Mouse (Mus musculus): ENCODE results near the gene Cdc40. TPM values are rescaled to one million over a fixed set of nuclear protein-coding genes. Genes with fewer than 3 reads are reported as not detected.
"Not testable (repeated sequence)": the region's sequence is repeated elsewhere in the genome, so short reads cannot be mapped to it uniquely, and the experiment has no call there.

Cdc40 gene
- total RNA-seq, 2 experiments from 2014 or later: 18.4 to 21.1 TPM

GRCm38 (mm10) chr10:40871301-40871700 lies 11.8 kb downstream of the Cdc40 start:
- DNase-seq: no peak
- intact Hi-C loops (cut with DNase I): no loop called here

- peak in 1 of 2 experiments; percentile 21 for DNase-seq
- intact Hi-C loops (cut with DNase I): no loop called here
These were observed 15.0 kb downstream of the Cdc40 start for GRCm38 (mm10) chr10:40868081-40868480.

- DNase-seq: peak; percentile 52 to 53
These were observed 25.5 kb downstream of the Cdc40 start for GRCm38 (mm10) chr10:40857599-40857998.

GRCm38 (mm10) chr10:40856703-40857102 lies 26.4 kb downstream of the Cdc40 start:
- intact Hi-C loops (cut with DNase I): no loop called here
- DNase-seq: no peak

More at GRCm38 (mm10) chr10:40857599-40857998, 25.5 kb downstream of the Cdc40 start:
- intact Hi-C loops (cut with DNase I): no loop called here

GRCm38 (mm10) chr10:40855616-40856015 lies 27.5 kb downstream of the Cdc40 start:
- DNase-seq: no peak
- intact Hi-C loops (cut with DNase I): no loop called here

- intact Hi-C loops (cut with DNase I): no loop called here
- DNase-seq: no peak
These were observed 32.0 kb downstream of the Cdc40 start for GRCm38 (mm10) chr10:40851138-40851537.

- no peak for DNase-seq
- intact Hi-C loops (cut with DNase I): no loop called here
These were observed 32.5 kb downstream of the Cdc40 start for GRCm38 (mm10) chr10:40850644-40851043.

- intact Hi-C loops (cut with DNase I): no loop called here
- no peak for DNase-seq
These were observed 35.8 kb downstream of the Cdc40 start for GRCm38 (mm10) chr10:40847176-40847874.

GRCm38 (mm10) chr10:40845626-40846025 lies 37.5 kb downstream of the Cdc40 start:
- peak in 1 of 2 experiments; percentile 14 for DNase-seq
- intact Hi-C loops (cut with DNase I): loop anchor here (2.0 kb wide), 1 partner anchor 163 kb away; the partner anchor contains the start of gene Mettl24

GRCm38 (mm10) chr10:40844546-40844945 lies 38.6 kb downstream of the Cdc40 start:
- intact Hi-C loops (cut with DNase I): loop anchor here (2.0 to 5.0 kb wide), 2 partner anchors 38 to 162 kb away; partner anchors contain the start of genes Cdc40, Mettl24 and Wasf1
- peak; percentile 18 to 21 for DNase-seq

- DNase-seq: no peak
- intact Hi-C loops (cut with DNase I): loop anchor here (2.0 to 5.0 kb wide), 2 partner anchors 38 to 161 kb away; partner anchors contain the start of genes Cdc40, Mettl24 and Wasf1
These were observed 39.3 kb downstream of the Cdc40 start for GRCm38 (mm10) chr10:40843841-40844240.

GRCm38 (mm10) chr10:40840086-40840485 lies 43.0 kb downstream of the Cdc40 start:
- intact Hi-C loops (cut with DNase I): loop anchor here (5.0 kb wide), 1 partner anchor 42 kb away; the partner anchor contains the start of genes Cdc40 and Wasf1
- peak; percentile 49 to 53 for DNase-seq

GRCm38 (mm10) chr10:40831267-40831666 lies 51.8 kb downstream of the Cdc40 start:
- DNase-seq: no peak
- intact Hi-C loops (cut with DNase I): no loop called here

GRCm38 (mm10) chr10:40830312-40830711 lies 52.8 kb downstream of the Cdc40 start:
- intact Hi-C loops (cut with DNase I): no loop called here
- DNase-seq: no peak

GRCm38 (mm10) chr10:40827706-40828105 lies 55.4 kb downstream of the Cdc40 start:
- DNase-seq: no peak
- intact Hi-C loops (cut with DNase I): no loop called here

- no peak for DNase-seq
- intact Hi-C loops (cut with DNase I): no loop called here
These were observed 57.2 kb downstream of the Cdc40 start for GRCm38 (mm10) chr10:40825952-40826351.

- no peak for DNase-seq
These were observed 66.6 kb downstream of the Cdc40 start for GRCm38 (mm10) chr10:40816471-40816870.

GRCm38 (mm10) chr10:40813627-40814026 lies 69.5 kb downstream of the Cdc40 start:
- DNase-seq: no peak
- intact Hi-C loops (cut with DNase I): no loop called here

More at GRCm38 (mm10) chr10:40816471-40816870, 66.6 kb downstream of the Cdc40 start:
- intact Hi-C loops (cut with DNase I): no loop called here

- intact Hi-C loops (cut with DNase I); DNase-seq: not testable (repeated sequence)
These were observed 73.7 kb downstream of the Cdc40 start for GRCm38 (mm10) chr10:40809411-40809910.

GRCm38 (mm10) chr10:40806221-40806620 lies 76.9 kb downstream of the Cdc40 start:
- intact Hi-C loops (cut with DNase I): no loop called here
- no peak for DNase-seq

- no peak for DNase-seq
- intact Hi-C loops (cut with DNase I): no loop called here
These were observed 77.9 kb downstream of the Cdc40 start for GRCm38 (mm10) chr10:40805221-40805620.

- intact Hi-C loops (cut with DNase I): no loop called here
- DNase-seq: no peak
These were observed 91.0 kb downstream of the Cdc40 start for GRCm38 (mm10) chr10:40792115-40792514.
